Mouse (Mus musculus) large intestine, adult 2 months (tissue): Measurements from ENCODE around the gene Nosip. TPM values are rescaled to one million over a fixed set of nuclear protein-coding genes. Genes with fewer than 3 reads are reported as not detected.
"Not testable (repeated sequence)": the region's sequence is repeated elsewhere in the genome, so short reads cannot be mapped to it uniquely, and the experiment has no call there.

Experiments used
- DNase-seq: peaks from one replicate; pipeline ENCODE4 v3.0.0-alpha.2; 2012; ENCODE audit warnings: low read depth, low spot score
- WGBS: fragments of 180-500 bp; shearing (Covaris S2); methylation state at CpG from one replicate; pipeline ENCODE4 v1.1.7; 2018; 5-methylcytosine and 5-hydroxymethylcytosine counted together
- polyA plus RNA-seq: library from polyadenylated mRNA; depleted of rRNA; stranded (reverse); fragments of >200 nt; gene quantifications from 2 replicates; pipeline ENCODE4 v1.2.3, GENCODE M21; 2012

Gene Nosip
- polyA plus RNA-seq, 1 experiment = 52.4 TPM

GRCm38 (mm10) chr7:45082401-45083299 is 20.4 kb downstream of the Nosip start:
- WGBS = 17% methylated on average over 25 of the region's 25 CpGs
- no peak for DNase-seq

DNA sequence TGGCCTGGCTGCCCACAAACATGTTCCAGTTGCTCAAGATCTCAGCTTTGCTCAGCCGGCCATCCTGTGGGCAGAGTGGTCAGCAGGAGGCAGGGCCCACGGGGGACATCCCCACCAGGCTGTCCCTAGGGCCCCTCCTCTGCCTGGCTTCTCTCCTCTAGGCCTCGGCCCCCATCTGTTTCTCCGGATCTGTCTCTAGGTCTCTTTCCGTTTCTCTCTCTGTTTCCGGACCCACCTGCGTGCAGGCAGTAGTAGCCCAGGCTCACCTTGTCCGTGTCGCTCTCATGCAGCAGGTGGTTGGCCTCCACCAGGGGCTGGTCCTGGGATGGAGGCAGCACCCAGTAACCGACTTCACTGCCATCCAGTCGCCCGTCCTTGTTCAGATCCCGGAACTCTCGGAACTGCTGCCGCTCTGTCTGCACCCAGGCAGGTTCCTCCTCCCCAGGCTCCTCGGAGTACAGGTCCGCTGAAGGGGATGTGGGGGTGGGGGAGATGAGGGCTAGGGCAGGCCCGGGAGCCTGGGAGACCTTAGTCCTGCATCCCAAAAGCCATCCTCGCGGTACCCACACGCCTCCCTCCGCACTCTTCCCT is 21.2 kb downstream of the Nosip start:
- 79% methylated on average over 22 of the region's 22 CpGs for WGBS
- no peak for DNase-seq

GRCm38 (mm10) chr7:45086084-45086483 is 23.9 kb downstream of the Nosip start:
- 80% methylated on average over 4 of the region's 4 CpGs for whole genome bisulfite sequencing
- DNase-seq = no peak

- WGBS = 88% methylated on average over 17 of the region's 17 CpGs
- DNase-seq = no peak
Measured at GRCm38 (mm10) chr7:45088597-45088996, 26.4 kb downstream of the Nosip start.

DNA sequence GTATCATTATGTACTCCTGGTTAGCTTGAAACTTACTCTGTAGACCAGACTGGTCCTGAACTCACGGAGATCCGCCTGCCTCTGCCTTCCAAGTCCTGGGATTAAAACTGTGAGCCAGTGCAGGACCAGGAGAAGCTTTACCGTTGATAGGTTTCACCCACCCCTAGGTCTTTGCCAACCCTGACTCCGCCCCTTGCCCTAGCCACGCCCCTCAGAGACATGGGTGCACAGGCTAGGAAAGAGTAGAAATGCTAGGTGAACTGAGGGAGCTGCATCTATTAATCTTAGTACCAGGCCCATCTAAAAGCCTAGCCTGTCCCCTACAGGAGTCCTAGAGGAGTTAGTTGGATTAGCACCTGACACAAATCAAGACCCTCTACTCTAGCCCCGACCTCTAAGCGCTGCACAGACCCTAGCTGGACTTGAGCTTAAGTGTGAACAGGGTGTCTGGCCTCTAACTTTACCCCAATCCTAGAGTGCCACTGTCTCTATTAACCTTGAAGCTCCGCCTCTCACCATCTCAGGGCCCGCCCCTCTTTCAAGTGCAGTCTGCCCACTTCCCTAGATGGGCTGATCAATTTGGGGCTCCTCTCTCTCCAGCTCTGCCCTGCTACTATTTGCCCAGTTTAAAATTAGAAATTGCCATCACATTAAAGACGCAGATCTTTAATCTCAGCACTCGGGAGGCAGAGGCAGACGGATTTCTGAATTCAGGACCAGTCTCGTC is 28.2 kb downstream of the Nosip start:
- no peak for DNase-seq
- 72% methylated on average over 13 of the region's 13 CpGs for WGBS

DNA sequence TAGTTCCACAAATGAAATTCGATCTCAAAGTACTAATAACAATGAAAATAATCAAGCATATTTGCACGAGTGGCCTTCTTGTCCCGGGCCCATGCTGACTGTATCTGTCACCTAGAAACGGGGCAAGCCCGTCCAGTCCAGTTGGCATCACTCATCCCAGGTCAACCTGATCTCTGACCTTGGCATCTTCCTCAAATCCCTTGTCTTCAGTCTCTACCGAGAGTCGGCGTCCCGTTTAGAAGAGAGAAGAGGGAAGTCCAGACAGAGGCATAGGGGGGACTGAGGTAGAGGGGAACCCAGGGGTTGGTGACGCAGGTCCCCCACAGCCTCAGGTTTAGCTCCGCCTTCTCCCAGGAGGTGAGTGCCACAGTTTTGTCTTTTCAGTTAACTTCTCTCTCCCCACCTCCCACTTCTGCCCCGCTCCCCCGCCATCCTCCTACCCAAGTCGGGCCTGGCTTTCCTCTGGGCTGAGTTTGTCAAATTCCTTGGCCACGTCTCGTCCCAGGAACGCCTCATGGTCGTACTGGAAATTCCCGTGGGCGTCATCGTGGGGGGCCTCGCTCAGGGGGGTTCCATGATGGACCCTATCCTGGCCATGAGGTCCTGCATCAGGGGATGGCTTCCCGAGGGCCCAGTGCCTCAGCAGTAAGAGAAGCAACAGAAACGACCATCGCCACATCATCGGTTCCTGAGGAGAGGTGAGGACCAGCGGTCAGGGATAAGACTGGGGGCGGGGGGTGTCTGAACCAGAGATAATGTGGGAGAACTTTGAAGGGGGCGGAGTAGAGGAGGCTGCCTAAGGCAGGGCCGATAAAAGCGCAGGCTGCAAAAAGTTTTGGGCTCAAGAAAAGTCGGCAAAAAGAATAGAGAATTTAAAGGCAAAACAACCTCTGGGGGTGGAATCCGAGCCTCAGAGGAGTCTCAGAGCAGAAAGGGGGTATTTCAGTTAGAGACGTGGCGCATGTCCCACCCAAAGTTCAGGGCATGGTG is 29.1 kb downstream of the Nosip start:
- WGBS = 28% methylated on average over 35 of the region's 35 CpGs
- no peak for DNase-seq

DNA sequence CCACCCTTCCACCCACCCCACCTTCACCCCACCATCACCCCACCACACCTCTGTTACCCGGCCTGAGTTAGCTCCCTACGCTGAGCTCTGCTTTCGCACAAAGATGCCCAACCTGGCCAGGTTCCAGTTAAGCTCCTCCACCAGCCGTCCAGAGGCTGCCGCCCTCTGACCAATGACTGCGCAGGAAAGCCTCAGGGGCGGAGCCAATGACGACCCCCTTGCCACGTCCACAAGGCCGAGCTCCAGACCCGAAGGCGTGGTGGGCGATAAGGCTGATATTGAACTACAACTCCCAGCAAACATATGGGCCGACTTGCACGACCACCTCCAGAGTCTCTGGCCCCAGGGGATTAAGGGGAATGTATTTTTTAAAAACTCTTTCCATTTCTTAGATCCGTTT is 29.8 kb downstream of the Nosip start, which contains the start of gene Rcn3:
Gene Rcn3 (minus strand): TSS at position 174 of the 400 bp plus-strand sequence.
- no peak for DNase-seq
- 4% methylated on average over 16 of the region's 16 CpGs for WGBS

DNA sequence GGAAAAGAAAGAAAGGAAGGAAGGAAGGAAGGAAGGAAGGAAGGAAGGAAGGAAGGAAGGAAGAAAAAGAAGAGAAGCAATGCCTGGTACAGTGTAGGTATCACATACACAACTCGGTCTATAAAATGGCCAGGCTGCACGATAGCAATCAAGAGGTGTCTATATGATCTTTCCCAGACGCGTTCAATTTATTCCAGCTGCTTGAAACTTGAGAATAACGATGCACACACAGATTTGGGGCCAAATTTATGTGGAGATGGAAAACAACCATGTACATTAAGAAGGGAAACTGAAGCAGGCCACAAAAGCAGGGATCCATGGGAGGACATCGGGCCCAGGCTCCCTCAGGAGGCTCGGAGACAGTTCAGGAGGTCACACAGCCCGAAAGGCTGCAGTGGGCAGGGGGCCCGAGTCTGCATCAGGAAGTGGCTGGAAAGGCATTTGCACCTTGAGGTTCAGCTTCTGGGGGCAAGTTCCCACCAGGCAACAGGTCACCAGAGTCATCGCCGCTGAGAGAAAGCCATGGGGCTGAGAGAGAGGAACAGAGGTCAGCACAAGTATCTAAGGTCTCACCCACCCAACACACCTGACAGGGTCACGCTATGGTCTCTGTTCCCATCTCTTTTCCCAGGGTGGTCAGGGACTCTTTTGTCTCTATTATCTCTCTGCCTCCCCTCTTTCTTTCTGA is 30.7 kb downstream of the Nosip start:
- 68% methylated on average over 12 of the region's 12 CpGs for WGBS
- no peak for DNase-seq

DNA sequence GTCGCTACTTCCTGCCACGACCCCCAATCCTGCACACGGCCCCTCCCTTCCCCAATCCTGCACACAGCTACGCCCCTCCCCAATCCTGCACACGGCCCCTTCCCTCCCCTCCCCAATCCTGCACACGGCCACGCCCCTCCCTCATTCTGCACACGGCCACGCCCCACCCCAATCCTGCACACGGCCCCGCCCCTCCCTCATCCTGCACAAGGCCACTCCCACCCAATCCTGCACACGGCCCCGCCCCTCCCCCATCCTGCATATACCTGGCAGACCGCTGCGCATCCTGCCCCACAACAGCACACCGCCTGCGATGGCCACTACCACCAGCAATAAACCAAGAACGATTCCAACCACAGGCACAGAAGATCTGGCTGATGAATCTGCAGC is 31.3 kb downstream of the Nosip start:
- no peak for DNase-seq

DNA sequence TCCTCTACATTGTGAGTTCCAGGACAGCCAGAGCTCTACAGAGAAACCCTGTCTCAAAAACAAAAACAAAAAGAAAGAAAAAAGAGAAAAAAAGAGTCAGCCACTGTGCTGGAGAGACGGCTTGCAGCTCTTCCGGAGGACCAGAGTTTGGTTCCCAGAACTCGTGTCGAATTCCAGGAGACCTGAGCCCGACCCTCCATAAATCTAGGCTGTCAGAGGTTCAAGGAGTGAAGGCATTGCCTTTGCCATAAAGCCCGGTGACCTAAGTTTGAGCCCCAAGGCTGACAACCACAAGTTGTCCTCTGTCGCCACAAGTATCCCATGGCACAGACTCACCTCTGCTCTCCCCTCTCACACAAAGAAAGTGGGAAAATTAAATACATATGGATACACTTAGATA is 31.9 kb downstream of the Nosip start:
- DNase-seq = no peak
- 63% methylated on average over 7 of the region's 7 CpGs for WGBS

More for the DNA sequence above, 31.3 kb downstream of the Nosip start:
- WGBS = 40% methylated on average over 18 of the region's 18 CpGs

- no peak for DNase-seq
- WGBS = 75% methylated on average over 6 of the region's 6 CpGs
Measured at GRCm38 (mm10) chr7:45095367-45095766, 33.1 kb downstream of the Nosip start.

GRCm38 (mm10) chr7:45095965-45096364 is 33.7 kb downstream of the Nosip start:
- not testable (repeated sequence) for DNase-seq
- WGBS = 97% methylated on average over 14 of the region's 14 CpGs

- WGBS = 58% methylated on average over 6 of the region's 6 CpGs
- no peak for DNase-seq
Measured at GRCm38 (mm10) chr7:45097479-45097878, 35.2 kb downstream of the Nosip start.

GRCm38 (mm10) chr7:45098541-45099240 is 36.5 kb downstream of the Nosip start:
- no peak for DNase-seq
- WGBS = 89% methylated on average over 8 of the region's 8 CpGs

DNA sequence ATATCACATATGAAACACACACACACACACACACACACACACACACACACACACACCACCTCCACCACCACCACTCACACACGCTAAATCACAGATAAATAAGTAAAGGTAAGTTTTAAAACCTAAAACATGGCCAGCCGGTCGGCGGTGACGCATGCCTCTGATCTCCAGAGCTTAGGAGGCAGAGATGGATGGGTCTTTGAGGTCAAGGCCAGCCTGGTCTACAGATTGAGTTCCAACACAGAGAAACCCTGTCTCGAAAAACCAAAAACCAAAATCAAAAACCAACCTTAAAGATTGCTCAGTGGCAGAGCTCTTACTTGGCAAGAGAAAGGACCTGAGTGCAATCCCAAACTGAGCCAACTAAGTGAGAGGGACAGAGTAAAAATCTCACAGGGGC is 37.8 kb downstream of the Nosip start:
- DNase-seq = no peak
- WGBS = 91% methylated on average over 6 of the region's 6 CpGs

DNA sequence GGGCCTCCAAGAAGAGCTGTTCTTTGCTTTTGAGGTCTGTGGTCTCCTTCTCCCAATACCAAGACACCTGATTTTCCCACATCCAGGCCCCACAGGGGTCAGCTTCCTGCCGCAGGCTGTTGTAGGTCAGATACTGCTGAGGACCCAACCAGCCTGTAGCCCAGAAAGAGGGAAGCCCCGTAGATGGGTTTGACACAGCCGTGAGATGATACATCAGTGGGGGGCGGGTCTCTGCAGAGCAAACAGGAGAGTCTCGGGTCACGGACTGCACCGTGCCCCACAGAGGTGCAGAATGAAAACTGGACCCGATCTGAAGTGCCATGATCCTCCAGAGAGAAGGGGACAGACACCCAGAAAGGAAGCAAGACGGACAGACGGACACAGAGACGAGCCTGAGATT is 40.2 kb downstream of the Nosip start:
- WGBS = 39% methylated on average over 11 of the region's 11 CpGs
- DNase-seq = no peak

DNA sequence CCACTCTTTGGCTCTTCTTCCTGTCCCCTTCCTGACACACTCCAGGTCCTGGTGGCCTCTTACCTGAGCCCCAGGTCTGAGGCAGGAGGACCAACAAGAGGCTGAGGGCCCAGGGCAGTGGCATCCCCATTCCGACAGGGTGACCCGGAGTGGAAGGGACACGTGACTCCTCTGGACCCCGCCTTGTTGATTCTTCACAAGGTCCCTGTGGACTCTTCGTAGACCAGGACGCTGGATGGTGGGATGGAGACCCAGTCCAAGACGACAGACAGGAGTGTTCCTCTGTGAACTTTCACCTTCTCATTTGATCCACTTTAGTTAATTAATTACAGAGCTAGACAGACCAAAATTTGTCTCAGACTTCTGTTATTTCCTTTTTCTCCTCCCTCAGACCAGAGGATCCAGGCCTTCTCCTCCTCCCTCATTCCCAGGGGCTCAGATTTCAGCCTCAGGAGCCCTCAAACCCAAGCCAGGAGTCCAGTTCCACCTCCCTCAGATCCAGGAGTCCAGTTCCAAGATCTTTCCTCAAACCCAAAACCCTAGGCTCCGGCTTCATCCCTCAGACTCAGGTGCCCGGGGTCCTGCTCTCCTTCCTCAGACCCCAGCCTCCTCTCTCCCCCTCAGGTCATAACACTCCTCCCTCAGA is 40.8 kb downstream of the Nosip start:
- no peak for DNase-seq
- WGBS = 16% methylated on average over 9 of the region's 9 CpGs
